Mouse (Mus musculus) kidney, adult 2 months (tissue): ENCODE data around the gene Asb5. TPM values are rescaled to one million over a fixed set of nuclear protein-coding genes. Genes with fewer than 3 reads are reported as not detected.

Experiments
- DNase-seq: peaks from one replicate; pipeline ENCODE4 v3.0.0; 2021
- H3K27ac ChIP-seq: fragments of 200-500 bp; 2 replicates; pipeline ENCODE4 v1.5.1; 2012; ENCODE audit warnings: low read depth, low read length, control low read depth, inconsistent platforms; ENCODE audit not compliant: insufficient read depth
- H3K27me3 ChIP-seq: fragments of 200-500 bp; replicated peaks from 2 replicates; pipeline ENCODE4 v1.6.1; 2012; ENCODE audit warnings: mild to moderate bottlenecking, moderate library complexity, low read length, inconsistent platforms; ENCODE audit not compliant: control insufficient read depth, insufficient read depth
- H3K36me3 ChIP-seq: fragments of 200-500 bp; 2 replicates; pipeline ENCODE4 v1.6.1; 2012; ENCODE audit warnings: mild to moderate bottlenecking, moderate library complexity, low read length, inconsistent platforms; ENCODE audit not compliant: control insufficient read depth, insufficient read depth
- H3K4me1 ChIP-seq: fragments of 200-500 bp; 2 replicates; pipeline ENCODE4 v1.6.1; 2011; ENCODE audit warnings: low read length; ENCODE audit not compliant: control insufficient read depth, insufficient read depth
- H3K4me3 ChIP-seq: fragments of 200-500 bp; 2 replicates; pipeline ENCODE4 v1.5.1; 2011; ENCODE audit warnings: mild to moderate bottlenecking, low read depth, low read length, control low read depth; ENCODE audit not compliant: insufficient read depth
- CTCF ChIP-seq: fragments of 200-500 bp; conservative IDR thresholded peaks from 2 replicates; pipeline ENCODE4 v1.5.1; 2011; ENCODE audit warnings: low read depth, mild to moderate bottlenecking, control low read depth, low read length, moderate library complexity, mixed read lengths; ENCODE audit not compliant: insufficient read depth, insufficient read length
- POLR2A ChIP-seq: fragments of 200-500 bp; IDR thresholded peaks from one replicate; pipeline ENCODE4 v1.6.1; 2011; ENCODE audit warnings: low read depth, low read length, control low read depth
- WGBS: fragments of 180-500 bp; shearing (Covaris S2); methylation state at CpG from one replicate; pipeline ENCODE4 v1.1.7; 2018; 5-methylcytosine and 5-hydroxymethylcytosine counted together
- polyA plus RNA-seq: library from polyadenylated mRNA; depleted of rRNA; stranded (reverse); fragments of >200 nt; gene quantifications from 2 replicates; pipeline ENCODE4 v1.2.3, GENCODE M21; 2012

Asb5 gene
- polyA plus RNA-seq, 1 experiment = 2.9 TPM

DNA sequence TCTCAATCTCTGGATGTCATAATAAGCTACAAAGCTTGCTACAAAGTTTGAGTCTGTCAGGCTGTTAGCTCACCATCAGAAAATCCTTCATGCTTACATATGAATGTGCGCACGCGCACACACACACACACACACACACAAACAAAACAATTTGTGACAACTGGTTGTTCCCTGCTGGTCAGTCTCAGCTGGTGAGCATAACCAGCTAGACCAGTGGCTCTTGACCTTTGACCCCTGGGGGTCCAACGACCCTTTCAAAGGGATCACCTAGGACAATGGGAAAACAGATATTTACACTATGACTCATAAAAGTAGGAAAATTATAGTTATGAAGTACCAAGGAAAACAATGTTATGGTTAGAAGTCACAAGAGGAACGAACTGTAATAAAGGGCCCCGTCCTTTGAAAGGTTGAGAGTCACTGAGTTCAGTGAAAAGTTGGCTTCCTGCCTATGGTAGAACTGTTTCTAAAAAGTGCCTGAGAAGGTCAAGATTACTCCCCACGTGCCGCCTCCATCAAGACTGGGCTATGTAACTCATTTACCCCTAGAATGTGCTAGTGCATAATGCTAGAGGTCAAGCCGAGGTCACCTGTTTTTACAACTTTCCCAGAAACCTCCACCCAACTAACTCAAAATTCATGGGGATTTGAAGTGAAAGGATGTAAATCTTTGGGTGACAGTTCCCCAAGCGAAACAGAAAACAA is 10.5 kb upstream of the Asb5 start:
- peak overlapping the region; percentile 88 for H3K27ac ChIP-seq
- H3K36me3 ChIP-seq = no peaks in the 10 kb centered on the region; the same call in 1 of the 2 replicates
- peak; percentile 87 for DNase-seq
- 44% methylated on average over 10 of the region's 10 CpGs for WGBS
- TF ChIP-seq POLR2A (no peak), CTCF (no peak)
- peaks cover 6% of the 10 kb centered on the region for H3K4me1 ChIP-seq
- no peak overlapping the region for H3K4me3 ChIP-seq
- H3K27me3 ChIP-seq = no peaks in the 10 kb centered on the region

DNA sequence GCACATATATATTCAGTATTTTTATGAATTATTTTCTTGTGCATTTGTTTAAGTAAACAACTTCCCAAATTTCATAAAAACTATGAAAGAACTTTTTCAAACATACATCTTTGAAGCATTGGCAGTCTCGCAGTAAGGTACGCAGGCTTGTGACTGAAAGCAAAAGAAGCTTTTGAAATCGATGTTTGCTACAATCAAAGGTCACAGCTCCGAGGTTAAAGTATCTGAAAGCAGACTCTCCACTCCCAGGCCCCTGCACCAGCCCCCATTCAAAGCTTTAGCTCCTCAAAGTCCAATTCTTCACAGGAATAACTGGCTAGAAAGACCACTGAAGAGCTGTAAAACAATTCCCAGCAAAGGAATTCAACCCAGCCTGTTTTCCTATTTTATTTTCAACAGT is 8.9 kb upstream of the Asb5 start:
- Histone ChIP-seq H3K27me3 (no peaks in the 10 kb centered on the region), H3K4me3 (no peak overlapping the region), H3K4me1 (peaks cover 6% of the 10 kb centered on the region), H3K27ac (peak overlapping the region; percentile 23; the same call in 1 of the 2 replicates), H3K36me3 (no peaks in the 10 kb centered on the region; the same call in 1 of the 2 replicates)
- WGBS = 51% methylated on average over 4 of the region's 4 CpGs
- DNase-seq = no peak
- TF ChIP-seq POLR2A = no peak
- TF ChIP-seq CTCF = no peak

DNA sequence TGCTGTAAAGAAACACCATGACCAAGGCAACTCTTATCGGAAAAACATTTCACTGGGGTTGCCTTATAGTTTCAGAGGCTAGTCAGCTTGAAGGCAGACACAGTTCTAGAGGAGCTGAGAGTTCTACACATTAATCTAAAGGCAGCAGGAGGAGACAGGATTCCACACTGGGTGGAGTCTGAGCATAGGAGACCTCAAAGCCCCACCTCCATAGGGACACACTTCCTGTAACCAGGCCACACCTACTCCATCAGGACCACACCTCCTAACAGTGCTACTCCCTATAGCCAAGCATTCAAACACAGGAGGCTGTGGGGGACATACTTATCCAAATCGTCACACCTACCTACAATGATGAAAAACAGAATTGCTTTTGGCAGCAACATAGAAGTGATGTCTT is 3.8 kb upstream of the Asb5 start:
- no peak for TF ChIP-seq CTCF
- no peak for TF ChIP-seq POLR2A
- peaks cover 3% of the 10 kb centered on the region; the same call in 1 of the 2 replicates for H3K4me1 ChIP-seq
- H3K36me3 ChIP-seq = no peaks in the 10 kb centered on the region; the same call in 1 of the 2 replicates
- no peak overlapping the region for H3K4me3 ChIP-seq
- no peaks in the 10 kb centered on the region for H3K27me3 ChIP-seq
- no peak overlapping the region for H3K27ac ChIP-seq
- no peak for DNase-seq
- 85% methylated on average over 2 of the region's 2 CpGs for WGBS

DNA sequence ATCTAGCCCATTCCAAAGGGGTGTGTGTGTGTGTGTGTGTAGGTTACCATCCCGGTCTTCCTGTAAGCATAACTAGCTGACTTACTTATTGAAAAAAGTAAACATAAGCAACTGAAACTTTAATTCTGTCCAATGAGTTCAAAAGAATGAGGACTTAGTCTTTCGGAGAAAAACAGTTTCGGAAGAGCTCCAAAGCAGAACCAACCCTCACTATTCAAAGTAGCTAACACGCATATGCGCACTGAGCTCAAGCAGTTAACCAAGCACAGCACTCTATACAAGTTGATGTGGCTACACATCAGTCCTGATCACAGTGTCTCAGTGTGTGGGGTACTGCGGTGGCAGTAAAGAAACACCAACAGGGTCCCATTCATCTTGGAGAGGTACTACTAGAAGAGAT is 2.7 kb upstream of the Asb5 start:
- no peaks in the 10 kb centered on the region for H3K27me3 ChIP-seq
- 95% methylated on average over 6 of the region's 6 CpGs for WGBS
- H3K4me3 ChIP-seq = no peak overlapping the region
- TF ChIP-seq POLR2A (no peak), CTCF (no peak)
- H3K36me3 ChIP-seq = no peaks in the 10 kb centered on the region; the same call in 1 of the 2 replicates
- peaks cover 3% of the 10 kb centered on the region; the same call in 1 of the 2 replicates for H3K4me1 ChIP-seq
- no peak overlapping the region for H3K27ac ChIP-seq
- DNase-seq = no peak

DNA sequence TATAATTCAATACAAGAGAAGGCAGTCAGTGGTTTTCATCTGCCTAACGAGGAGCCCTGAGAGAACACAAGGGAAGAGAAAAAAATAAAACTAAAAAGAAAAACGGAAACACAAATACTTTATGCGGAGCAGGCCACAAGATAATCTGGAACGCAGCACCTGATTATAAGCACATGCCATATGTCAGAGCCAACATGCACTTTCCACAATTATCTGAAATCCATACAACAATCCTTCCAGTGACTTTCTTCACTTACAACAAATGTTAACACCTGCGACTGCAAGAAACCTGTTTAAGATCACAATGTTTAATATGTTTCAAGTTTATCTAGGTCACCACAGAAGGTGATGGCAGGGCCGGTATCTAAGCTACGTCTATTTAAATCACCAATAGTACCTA is 809 bp upstream of the Asb5 start:
- H3K4me3 ChIP-seq = no peak overlapping the region
- H3K36me3 ChIP-seq = no peaks in the 10 kb centered on the region; the same call in 1 of the 2 replicates
- TF ChIP-seq POLR2A = no peak
- no peak for TF ChIP-seq CTCF
- no peak overlapping the region for H3K27ac ChIP-seq
- 41% methylated on average over 7 of the region's 7 CpGs for WGBS
- H3K4me1 ChIP-seq = peaks cover 3% of the 10 kb centered on the region; the same call in 1 of the 2 replicates
- no peak for DNase-seq
- H3K27me3 ChIP-seq = no peaks in the 10 kb centered on the region

DNA sequence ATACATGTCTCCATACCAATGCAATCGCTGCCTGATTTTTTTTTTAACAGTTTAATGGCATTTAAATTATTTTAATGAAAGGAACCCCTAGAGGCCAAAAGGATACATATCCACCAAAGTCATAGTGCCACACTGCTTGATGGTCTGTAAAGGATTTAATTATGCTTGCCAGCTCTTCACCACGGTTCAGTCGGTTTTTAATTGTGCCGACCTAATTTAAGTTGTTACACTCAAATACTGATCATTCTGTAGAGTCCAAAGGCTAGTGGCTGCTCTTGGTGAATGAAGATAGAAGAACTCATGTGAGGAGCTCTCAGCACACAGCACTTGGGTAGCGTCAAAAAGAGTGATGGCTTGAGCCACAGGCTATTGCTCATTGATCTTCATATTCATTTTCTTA is 5.8 kb downstream of the Asb5 start:
- DNase-seq = peak; percentile 73
- TF ChIP-seq CTCF = no peak
- TF ChIP-seq POLR2A = no peak
- no peaks in the 10 kb centered on the region for H3K27me3 ChIP-seq
- no peaks in the 10 kb centered on the region; the same call in 1 of the 2 replicates for H3K4me1 ChIP-seq
- H3K36me3 ChIP-seq = no peaks in the 10 kb centered on the region
- H3K4me3 ChIP-seq = no peak overlapping the region
- no peak overlapping the region for H3K27ac ChIP-seq
- 47% methylated on average over 5 of the region's 5 CpGs for WGBS

DNA sequence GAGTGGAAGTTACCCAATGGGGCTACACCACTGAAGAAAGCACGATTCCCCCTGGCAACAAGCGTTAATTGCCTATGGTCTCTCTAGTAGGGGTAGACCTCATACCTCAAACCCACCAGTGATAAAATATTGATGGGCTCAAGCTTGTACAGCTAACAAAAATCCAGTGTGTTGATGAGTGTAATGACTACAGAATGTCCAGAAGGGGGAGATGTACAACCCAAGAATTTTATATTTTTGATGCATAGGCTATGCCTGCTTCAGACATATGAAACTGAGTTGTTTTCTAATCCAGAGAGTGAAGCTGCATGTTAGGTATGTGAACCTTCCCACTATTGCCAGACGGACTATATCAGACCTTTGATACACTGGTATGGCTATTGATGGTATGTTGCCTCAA is 7.9 kb downstream of the Asb5 start:
- WGBS = 96% methylated on average over 3 of the region's 3 CpGs
- no peaks in the 10 kb centered on the region for H3K4me1 ChIP-seq
- no peak for TF ChIP-seq CTCF
- no peak for TF ChIP-seq POLR2A
- no peaks in the 10 kb centered on the region for H3K27me3 ChIP-seq
- no peak overlapping the region for H3K27ac ChIP-seq
- H3K36me3 ChIP-seq = no peaks in the 10 kb centered on the region
- H3K4me3 ChIP-seq = no peak overlapping the region
- no peak for DNase-seq

DNA sequence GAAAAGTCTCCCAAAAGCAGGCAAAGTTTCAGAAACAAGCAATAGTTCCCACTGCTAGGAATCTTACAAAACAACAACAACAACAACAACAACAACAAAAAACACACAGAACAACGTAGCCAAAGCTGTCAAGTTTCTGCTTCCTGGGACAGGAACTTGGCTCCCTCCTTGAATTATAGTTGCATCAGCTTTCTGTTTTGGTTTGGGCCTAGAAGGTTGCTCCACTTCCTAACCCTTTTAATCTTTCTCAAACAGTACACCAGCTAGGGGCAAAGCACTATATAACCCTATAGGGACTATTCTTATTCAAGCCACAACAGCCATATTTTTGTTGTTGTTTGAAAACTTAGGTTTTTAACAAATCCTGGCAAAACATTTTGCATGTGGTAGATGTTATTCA is 12.0 kb downstream of the Asb5 start:
- Histone ChIP-seq H3K4me3 (no peak overlapping the region), H3K36me3 (no peaks in the 10 kb centered on the region), H3K27ac (no peak overlapping the region), H3K4me1 (no peaks in the 10 kb centered on the region), H3K27me3 (no peaks in the 10 kb centered on the region)
- TF ChIP-seq POLR2A (no peak), CTCF (no peak)
- WGBS = 56% methylated on average over 1 of the region's 1 CpGs
- no peak for DNase-seq
